Mouse (Mus musculus) G1E (cell line): ENCODE data around the gene Ppm1e. TPM values are rescaled to one million over a fixed set of nuclear protein-coding genes. Genes with fewer than 3 reads are reported as not detected.

Source experiments
- ATAC-seq: 2 replicates; pipeline ENCODE4 v1.8.0; 2016; ENCODE audit warnings: mild to moderate bottlenecking; ENCODE audit not compliant: insufficient number of reproducible peaks, poor library complexity, low FRiP score, severe bottlenecking; ENCODE audit errors: extremely low read depth
- DNase-seq: peaks from one replicate; pipeline ENCODE4 v3.0.0; 2012; ENCODE audit warnings: low spot score
- H3K27me3 ChIP-seq: 2 replicates; pipeline ENCODE4 v1.6.1; 2012; ENCODE audit warnings: mild to moderate bottlenecking, low read length, inconsistent platforms; ENCODE audit not compliant: insufficient read depth
- H3K36me3 ChIP-seq: replicated peaks from 2 replicates; pipeline ENCODE3; 2012; ENCODE audit warnings: mild to moderate bottlenecking, inconsistent platforms
- H3K4me1 ChIP-seq: 2 replicates; pipeline ENCODE4 v1.6.1; 2012; ENCODE audit warnings: low read depth, low read length, inconsistent platforms, mixed read lengths; ENCODE audit not compliant: insufficient read depth
- H3K4me3 ChIP-seq: 2 replicates; pipeline ENCODE4 v1.5.1; 2012; ENCODE audit warnings: low read depth, mild to moderate bottlenecking, inconsistent platforms, low read length, moderate library complexity, mixed read lengths
- H3K9me3 ChIP-seq: replicated peaks from 2 replicates; pipeline ENCODE4 v1.6.1; 2012; ENCODE audit warnings: inconsistent platforms
- CTCF ChIP-seq: IDR thresholded peaks from 2 replicates; pipeline ENCODE4 v1.5.1; 2012; ENCODE audit warnings: low read depth, low read length, inconsistent platforms, mixed read lengths
- GATA1 ChIP-seq: IDR thresholded peaks from 2 replicates; pipeline ENCODE4 v1.6.1; 2012; ENCODE audit warnings: borderline replicate concordance, low read length, inconsistent platforms, mixed read lengths
- GATA2 ChIP-seq: IDR thresholded peaks from 2 replicates; pipeline ENCODE4 v1.6.1; 2012; ENCODE audit warnings: low read depth, low read length, inconsistent platforms, borderline replicate concordance
- POLR2AphosphoS5 ChIP-seq: IDR thresholded peaks from 2 replicates; pipeline ENCODE4 v1.6.1; 2012; ENCODE audit warnings: low read depth, low read length, inconsistent platforms; ENCODE audit not compliant: insufficient replicate concordance
- TAL1 ChIP-seq: conservative IDR thresholded peaks from 2 replicates; pipeline ENCODE4 v1.6.1; 2012; ENCODE audit warnings: low read depth, low read length, inconsistent platforms, mixed read lengths
- polyA plus RNA-seq: library from polyadenylated mRNA; stranded (reverse); fragments of >175 nt; gene quantifications from 2 replicates; pipeline ENCODE4 v1.2.3, GENCODE M21; 2012
- total RNA-seq, 2 experiments: library from RNA; stranded (forward) in 1 of 2; stranded (reverse) in 1 of 2; fragments of 200-1000 nt in 1 of 2; fragments of >200 nt in 1 of 2; fragmentation: Nextera tagmentation in 1 of 2; gene quantifications; 2 replicates each; pipeline ENCODE4 v1.2.3; 2014 to 2017

The Ppm1e gene
- total and polyA plus RNA-seq, 3 experiments, result 0.82 TPM; not detected in 2

GRCm38 (mm10) chr11:87227056-87227455, 131.8 kb downstream of the Ppm1e start:
- Histone ChIP-seq H3K4me3 (no peak overlapping the region), H3K9me3 (no peaks in the 10 kb centered on the region), H3K27me3 (no peaks in the 10 kb centered on the region), H3K36me3 (peaks cover 66% of the 10 kb centered on the region), H3K4me1 (no peaks in the 10 kb centered on the region)
- no peak for DNase-seq
- ATAC-seq, result no peak
- TF ChIP-seq CTCF (no peak), GATA1 (no peak), GATA2 (no peak)

GRCm38 (mm10) chr11:87222686-87223085, 136.1 kb downstream of the Ppm1e start:
- DNase-seq, result no peak
- ATAC-seq, result no peak
- TF ChIP-seq POLR2AphosphoS5 (no peak), GATA1 (no peak), CTCF (no peak), GATA2 (no peak), TAL1 (no peak)
- H3K9me3 ChIP-seq, result no peaks in the 10 kb centered on the region
- no peaks in the 10 kb centered on the region for H3K27me3 ChIP-seq
- H3K36me3 ChIP-seq, result peaks cover 87% of the 10 kb centered on the region
- no peaks in the 10 kb centered on the region for H3K4me1 ChIP-seq
- H3K4me3 ChIP-seq, result no peak overlapping the region

- Histone ChIP-seq H3K4me3 (no peak overlapping the region), H3K27me3 (no peaks in the 10 kb centered on the region), H3K9me3 (no peaks in the 10 kb centered on the region), H3K36me3 (peaks cover 66% of the 10 kb centered on the region), H3K4me1 (no peaks in the 10 kb centered on the region)
- DNase-seq, result no peak
- TF ChIP-seq CTCF, result no peak
- TF ChIP-seq POLR2AphosphoS5, result no peak
- no peak for TF ChIP-seq TAL1
- TF ChIP-seq GATA2, result no peak
- TF ChIP-seq GATA1, result no peak
- no peak for ATAC-seq
These were observed 146.5 kb downstream of the Ppm1e start for GRCm38 (mm10) chr11:87212313-87212712.

Other genes starting within 250 kb of the Ppm1e start
- gene Ska2, start 249.8 kb downstream of the Ppm1e start, total RNA-seq (2014; fragmentation: Nextera tagmentation), result 35.5 and 63.7 TPM in 2 replicates
- 50.0 and 56.5 TPM in 2 replicates for gene Ska2, start 249.8 kb downstream of the Ppm1e start, total RNA-seq (2017)
- gene Ska2, start 249.8 kb downstream of the Ppm1e start, polyA plus RNA-seq, result 0.72 and 1.1 TPM in 2 replicates
- 34.0 and 41.2 TPM in 2 replicates for gene Trim37, start 231.9 kb downstream of the Ppm1e start, total RNA-seq (2014; fragmentation: Nextera tagmentation)
- gene Trim37, start 231.9 kb downstream of the Ppm1e start, total RNA-seq (2017), result 50.8 and 54.7 TPM in 2 replicates
- gene Trim37, start 231.9 kb downstream of the Ppm1e start, polyA plus RNA-seq, result 14.5 and 19.7 TPM in 2 replicates
- 4.4 and 4.7 TPM in 2 replicates for gene Rad51c, start 45.9 kb upstream of the Ppm1e start, total RNA-seq (2014; fragmentation: Nextera tagmentation)
- 3.8 and 5.8 TPM in 2 replicates for gene Rad51c, start 45.9 kb upstream of the Ppm1e start, total RNA-seq (2017)
- gene Rad51c, start 45.9 kb upstream of the Ppm1e start, polyA plus RNA-seq, result 0.59 and 0.74 TPM in 2 replicates
- gene Tex14, start 46.0 kb upstream of the Ppm1e start, total RNA-seq (2014; fragmentation: Nextera tagmentation), result not detected in 2 replicates
- 0.12 and 0.16 TPM in 2 replicates for gene Tex14, start 46.0 kb upstream of the Ppm1e start, total RNA-seq (2017)
- gene Tex14, start 46.0 kb upstream of the Ppm1e start, polyA plus RNA-seq, result not detected in 2 replicates
- not detected in 2 replicates for gene Gm11492, start 207.6 kb upstream of the Ppm1e start, total RNA-seq (2014; fragmentation: Nextera tagmentation)
- 0.05 TPM in 1 of 2 replicates, not detected in the other for gene Gm11492, start 207.6 kb upstream of the Ppm1e start, total RNA-seq (2017)
- not detected in 2 replicates for gene Gm11492, start 207.6 kb upstream of the Ppm1e start, polyA plus RNA-seq
- gene Sept4, start 209.9 kb upstream of the Ppm1e start, total RNA-seq (2014; fragmentation: Nextera tagmentation), result 3.1 TPM in 1 of 2 replicates, not detected in the other
- gene Sept4, start 209.9 kb upstream of the Ppm1e start, total RNA-seq (2017), result 1.2 and 2.6 TPM in 2 replicates
- gene Sept4, start 209.9 kb upstream of the Ppm1e start, polyA plus RNA-seq, result 0.61 and 0.91 TPM in 2 replicates
- gene Mtmr4, start 233.1 kb upstream of the Ppm1e start, total RNA-seq (2014; fragmentation: Nextera tagmentation), result 14.3 and 15.2 TPM in 2 replicates
- 18.2 and 20.2 TPM in 2 replicates for gene Mtmr4, start 233.1 kb upstream of the Ppm1e start, total RNA-seq (2017)
- gene Mtmr4, start 233.1 kb upstream of the Ppm1e start, polyA plus RNA-seq, result 5.5 and 7.3 TPM in 2 replicates